Mouse (Mus musculus) gonadal fat pad, adult 2 months (tissue): ENCODE results near the gene Rpusd3. TPM values are rescaled to one million over a fixed set of nuclear protein-coding genes. Genes with fewer than 3 reads are reported as not detected.

Source experiments
- DNase-seq: peaks from one replicate; pipeline ENCODE4 v3.0.0-alpha.2; 2012; ENCODE audit warnings: low read depth
- polyA plus RNA-seq: library from polyadenylated mRNA; depleted of rRNA; stranded (reverse); fragments of >200 nt; gene quantifications from 2 replicates; pipeline ENCODE4 v1.2.3, GENCODE M21; 2012; rRNA removed

Rpusd3 gene
- 81.4 and 99.3 TPM in 2 replicates for polyA plus RNA-seq

DNA sequence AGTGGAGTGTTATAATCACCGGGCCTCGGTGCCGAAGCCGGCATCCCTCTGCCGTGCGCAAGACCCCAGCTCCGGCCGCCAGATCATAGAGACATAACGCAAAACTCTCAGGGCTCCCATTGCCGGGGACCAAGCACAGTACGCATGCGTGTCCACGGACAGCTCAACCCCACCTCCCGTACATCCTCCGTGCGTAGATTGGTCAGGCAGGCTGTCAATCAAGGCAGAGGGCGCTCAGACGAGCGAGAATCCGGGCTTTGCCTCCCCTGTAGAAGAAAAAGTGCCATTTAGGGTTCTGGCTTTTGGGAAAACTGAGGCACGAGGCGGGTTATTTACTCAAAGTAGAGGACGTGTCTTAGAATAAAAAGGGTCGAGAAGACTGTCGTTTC is at the start of gene Rpusd3:
Rpusd3 (minus strand) TSS at position 142 of the 389 bp plus-strand sequence.
- DNase-seq, result no peak

DNA sequence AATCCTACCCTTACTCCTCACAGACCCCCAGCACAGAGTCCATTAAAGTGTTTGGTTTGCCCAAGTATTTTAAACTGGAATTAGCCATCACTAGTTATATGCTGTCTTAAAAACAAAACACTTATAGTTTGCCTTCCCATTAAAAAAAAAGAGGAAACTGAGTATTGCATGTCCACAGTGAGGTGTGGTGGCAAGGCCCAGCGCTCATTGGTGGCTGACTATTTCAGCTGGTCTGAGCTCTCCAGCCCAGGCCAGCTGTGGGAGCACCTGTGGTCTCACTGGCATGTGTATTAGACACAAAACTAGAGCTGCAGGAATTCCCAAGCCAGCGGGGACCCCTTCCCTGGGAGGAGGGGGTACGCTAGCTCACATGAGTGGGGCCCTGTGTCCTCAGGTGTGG is 49.4 kb upstream of the Rpusd3 start:
- DNase-seq, result no peak

DNA sequence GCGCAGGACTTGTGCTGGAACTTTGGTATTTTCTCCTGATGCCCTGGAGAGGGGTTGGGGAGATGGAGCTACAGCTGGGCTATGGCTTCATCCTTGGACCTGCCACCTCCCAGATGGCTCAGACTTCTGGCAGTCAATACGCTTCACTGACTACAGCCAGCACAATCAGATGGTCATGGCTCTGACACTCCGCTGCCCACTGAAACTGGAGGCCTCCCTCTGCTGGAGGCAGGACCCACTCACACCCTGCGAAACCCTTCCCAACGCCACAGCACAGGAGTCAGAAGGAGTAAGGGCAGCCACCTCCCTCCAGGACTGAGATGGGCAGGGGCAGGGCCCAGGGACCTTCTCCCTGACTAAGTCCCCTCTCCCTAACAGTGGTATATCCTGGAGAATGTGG is 46.5 kb upstream of the Rpusd3 start:
- no peak for DNase-seq

DNA sequence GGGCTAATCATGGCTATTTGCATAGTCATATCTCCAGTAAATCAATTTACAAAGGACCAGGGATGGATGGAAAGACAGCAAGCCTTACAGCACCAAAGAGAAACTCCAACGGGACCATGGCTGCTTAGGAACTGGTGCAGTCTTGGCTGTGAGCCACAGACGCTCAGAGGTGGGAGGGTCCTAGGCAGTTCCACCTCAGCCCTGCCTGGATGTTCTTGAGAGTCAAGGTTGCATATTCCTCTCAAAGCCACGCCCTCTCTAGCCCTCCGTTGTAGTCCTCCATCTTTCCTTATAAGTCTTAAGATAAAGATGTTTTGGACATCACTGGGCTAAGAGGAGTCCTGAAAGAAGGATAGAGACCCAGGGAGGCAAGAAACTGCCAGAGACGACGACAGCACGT is 44.9 kb upstream of the Rpusd3 start:
- no peak for DNase-seq

DNA sequence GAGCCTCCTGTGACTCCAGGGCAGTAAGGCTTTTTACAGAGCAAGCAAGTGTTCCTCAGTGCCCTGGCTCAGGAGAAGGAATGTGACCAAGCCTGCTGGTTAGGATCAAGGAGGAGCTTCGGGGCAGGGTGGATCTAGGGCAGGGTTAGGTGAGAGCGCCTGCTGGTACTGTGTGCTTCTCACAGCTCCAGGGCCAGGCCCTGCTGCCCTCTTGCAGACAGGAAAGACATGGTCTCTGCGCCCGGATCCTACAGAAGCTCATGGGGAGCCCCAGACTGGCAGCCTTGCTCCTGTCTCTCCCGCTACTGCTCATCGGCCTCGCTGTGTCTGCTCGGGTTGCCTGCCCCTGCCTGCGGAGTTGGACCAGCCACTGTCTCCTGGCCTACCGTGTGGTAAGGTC is 39.5 kb upstream of the Rpusd3 start:
- DNase-seq, result no peak

DNA sequence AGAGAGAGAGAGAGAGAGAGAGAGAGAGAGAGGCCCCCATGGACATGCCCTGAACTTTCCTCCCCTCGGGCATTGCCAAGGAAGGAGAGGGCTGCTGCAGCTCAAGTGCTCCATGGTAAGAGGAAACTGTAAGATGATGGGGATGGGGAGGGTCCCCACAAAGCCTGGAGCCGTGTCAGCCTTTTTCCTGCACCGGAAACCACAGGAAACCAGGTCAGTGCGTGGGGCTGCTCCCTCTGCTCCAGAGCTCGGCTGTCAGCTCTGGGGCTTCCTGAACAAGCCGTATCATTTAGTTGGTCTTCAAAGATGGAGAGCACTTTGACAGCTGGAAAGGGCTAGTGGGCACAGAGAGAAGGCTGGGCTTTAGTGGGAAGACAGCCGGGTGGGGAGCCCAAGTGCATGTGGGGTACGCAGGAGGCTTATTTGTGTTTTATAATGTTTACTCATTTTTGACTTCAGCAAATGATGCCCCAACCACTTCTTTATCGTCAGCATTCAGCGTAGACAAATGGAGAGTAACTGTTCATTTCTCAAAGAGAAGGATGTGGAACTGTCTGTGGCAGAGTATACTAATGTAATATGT is 38.9 kb upstream of the Rpusd3 start, which contains the start of gene Il17re:
Il17re (plus strand) TSS at position 533 of the 583 bp plus-strand sequence.
- no peak for DNase-seq

DNA sequence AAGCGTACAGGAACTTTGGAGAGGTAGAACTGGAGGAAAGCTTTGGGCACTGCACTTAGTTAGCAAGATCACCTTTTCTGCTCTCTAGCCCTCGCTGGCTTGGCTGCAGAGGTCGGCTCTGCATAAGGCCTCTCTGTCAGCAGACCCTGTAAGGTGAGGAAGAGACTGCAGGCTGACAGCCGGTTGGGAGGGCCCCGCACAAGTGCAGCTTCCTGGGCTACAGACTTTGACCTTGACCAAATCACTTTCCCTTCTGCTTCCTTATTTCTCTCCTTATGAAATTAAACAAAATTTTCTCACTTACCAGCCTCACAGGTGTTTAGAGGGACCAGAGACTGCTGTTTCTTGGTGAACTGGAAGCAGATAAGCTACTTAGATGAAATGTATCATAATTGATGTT is 35.9 kb upstream of the Rpusd3 start:
- DNase-seq, result no peak

DNA sequence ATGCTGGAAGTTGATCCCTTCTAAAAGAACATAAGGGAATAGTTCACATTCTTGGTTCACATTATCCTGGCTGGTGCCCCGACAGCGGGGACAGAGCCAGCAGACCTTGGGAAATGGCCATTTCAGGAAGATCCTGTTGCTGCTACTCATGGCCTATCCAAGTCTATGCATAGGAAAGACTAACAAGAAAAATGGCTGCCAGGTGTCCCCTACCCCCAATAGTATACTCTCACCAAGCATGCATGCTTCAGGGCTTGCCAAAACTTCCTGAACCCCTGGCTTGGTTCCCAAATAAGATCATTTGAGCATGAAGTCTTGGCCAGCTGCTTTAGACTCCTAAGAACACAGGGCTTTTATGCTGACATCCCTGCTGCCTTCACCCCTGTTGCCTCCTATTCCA is 32.7 kb upstream of the Rpusd3 start:
- DNase-seq, result no peak

DNA sequence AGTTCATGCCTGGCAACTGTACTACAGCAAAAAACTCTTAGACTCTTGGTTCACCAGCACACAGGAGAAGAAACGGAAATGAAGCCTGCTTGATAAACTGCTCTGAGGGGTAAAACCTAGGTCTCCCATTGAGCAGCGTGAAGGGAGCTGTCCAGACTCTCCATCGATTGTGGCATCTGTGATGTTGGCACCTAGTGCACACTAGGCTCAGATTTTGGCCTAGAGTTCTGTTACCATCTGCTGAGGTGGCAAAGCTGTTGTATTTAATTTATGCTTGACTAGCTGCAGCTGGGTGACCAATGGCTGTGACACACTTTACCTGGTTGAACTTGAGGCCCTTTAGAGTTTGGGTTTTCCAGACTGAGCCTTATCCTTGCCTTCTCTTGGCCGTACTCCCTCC is 28.5 kb upstream of the Rpusd3 start:
- no peak for DNase-seq

DNA sequence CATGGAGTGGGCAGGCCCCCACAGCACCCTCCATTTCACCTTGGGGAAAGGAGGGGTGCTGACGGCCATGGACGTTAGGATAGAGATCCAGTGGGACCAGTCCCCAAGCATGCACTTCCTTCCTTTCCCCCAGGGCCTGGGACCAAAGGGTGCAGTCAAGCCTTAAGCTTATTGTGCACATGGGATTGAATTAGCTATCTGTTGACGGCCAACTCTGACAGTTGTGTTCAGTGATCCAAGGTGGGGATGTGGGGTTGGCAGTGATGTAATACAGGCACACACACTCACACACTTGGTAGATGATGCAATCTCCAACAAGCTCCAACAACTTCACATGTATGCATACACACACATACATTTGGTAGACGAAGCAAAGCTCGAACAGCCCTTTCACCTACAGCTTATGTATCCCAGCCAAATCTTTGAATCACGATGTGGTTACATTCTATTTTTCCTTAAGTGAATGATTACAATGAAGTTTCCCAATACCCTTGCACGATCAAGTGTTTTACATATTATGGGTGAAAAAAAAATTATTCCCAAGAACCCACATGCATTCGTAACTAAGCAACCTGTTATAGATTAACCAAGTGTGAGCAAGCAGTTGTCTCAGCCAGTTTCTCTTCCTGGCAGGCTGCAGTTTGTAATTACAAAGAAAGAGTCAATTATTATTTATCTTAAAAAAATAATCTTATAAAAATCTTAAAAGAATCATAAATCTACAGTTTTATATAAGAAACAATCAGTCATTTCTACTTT is 25.2 kb upstream of the Rpusd3 start:
- no peak for DNase-seq

DNA sequence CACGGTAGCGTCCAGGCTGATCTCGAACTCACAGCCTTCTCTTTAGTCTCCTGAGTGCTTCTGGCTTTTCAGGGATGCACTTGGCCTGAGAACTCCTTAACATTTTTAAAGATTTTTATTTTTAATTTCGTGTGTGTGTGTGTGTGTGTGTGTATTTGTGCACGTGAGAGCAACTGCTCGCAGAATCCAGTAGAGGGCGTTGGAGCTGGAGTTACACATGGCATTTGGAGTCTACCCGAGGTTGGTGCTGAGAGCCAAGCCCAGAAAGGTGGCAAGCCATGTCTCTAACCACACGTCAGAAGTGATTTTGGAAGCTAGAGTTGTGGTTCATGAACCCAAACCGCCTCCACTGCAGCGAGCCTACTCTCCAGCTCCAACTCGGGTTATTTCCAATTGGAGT is 24.0 kb upstream of the Rpusd3 start:
- DNase-seq, result no peak

DNA sequence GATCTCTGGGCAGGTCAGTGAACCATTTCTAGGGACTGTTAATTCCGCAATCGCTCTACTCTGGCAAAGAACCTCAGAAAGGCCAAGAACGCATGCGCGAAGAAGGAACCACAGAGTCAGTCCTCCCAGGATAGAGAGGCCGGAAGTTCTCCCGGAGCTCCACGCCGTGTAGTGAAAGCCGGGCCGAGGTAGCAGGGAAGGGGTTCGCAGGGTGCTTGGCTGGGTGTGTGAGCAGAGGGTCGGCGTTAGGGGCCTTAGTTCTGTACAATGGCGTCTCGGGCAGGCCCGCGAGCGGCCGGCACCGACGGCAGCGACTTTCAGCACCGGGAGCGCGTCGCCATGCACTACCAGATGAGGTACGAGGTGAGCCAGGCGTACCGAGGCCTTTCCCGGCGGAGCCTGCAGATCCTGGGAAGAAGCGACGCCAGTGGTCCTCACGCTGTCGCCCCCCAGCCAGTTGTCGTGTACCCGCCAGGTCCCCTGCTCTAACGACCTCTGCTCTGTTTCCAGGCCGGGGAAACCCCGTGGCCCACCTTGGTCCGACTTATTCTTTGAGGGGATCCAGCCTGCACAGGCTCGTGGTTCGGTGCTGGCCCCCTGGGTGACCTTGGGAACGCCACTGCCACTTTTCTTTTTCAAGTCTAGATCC is 23.4 kb upstream of the Rpusd3 start, which contains the start of gene Jagn1:
Jagn1 (plus strand) TSS at position 128 of the 649 bp plus-strand sequence.
- DNase-seq, result no peak

DNA sequence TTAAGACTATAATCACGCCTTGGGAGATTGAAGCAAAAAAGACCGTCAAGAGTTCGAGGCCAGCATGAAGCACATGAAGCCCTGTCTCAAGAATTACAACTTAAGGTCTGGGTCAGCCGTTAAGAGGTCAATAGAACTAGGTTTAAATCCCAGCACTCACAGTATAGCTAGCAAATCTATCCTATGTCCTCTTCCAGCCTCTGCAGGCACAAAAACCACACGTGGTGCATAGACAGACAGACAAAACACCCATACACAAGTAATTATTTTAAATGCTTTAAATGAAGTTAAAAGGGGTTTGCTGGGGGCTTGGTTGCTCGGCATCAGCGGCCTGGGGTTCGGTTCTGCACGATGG is 22.9 kb upstream of the Rpusd3 start:
- no peak for DNase-seq

DNA sequence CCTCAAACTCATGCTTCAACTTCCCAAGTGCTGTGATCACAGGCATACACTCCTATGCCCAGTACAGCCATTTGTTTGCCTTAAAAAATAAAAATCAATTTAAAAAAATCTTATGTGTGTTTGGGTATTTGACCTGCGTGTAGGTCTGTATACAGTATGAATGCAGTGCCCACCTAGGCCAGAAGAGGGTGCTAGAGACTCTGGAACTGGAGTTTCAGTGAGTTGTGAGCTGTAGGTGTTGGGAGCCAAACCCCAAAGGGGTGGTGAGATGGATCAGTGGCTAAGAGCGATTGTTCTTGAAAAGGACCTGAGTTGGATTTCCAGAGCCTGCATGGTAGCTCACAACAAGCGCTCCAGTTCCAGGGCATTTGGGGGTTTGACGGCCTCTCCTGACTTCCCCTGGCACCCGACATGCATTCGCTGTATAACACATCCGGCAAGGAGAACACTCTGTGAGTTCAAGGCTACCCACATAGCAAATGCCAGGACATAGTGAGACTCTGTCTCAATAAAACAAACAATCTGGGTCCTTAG is 22.1 kb upstream of the Rpusd3 start:
- DNase-seq, result no peak

DNA sequence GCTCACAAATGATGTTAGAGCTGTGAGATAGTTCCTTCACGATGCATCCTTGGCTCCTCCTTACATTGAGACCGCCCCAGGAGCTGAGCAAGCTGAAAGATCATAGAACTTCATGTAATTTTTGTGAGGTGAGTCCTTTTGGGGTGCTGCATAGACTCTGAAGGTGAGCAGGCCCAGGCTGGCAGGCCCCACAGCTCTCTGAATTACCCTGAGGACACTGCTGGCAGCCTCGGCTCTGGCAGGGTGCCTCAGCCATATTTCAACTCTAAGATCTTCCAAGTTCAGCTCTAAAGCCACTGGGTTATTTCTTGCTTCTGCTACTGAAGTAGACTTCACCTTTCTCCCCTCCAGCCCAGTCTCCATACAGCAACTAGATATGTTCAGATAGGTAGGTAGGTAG is 21.5 kb upstream of the Rpusd3 start:
- no peak for DNase-seq

DNA sequence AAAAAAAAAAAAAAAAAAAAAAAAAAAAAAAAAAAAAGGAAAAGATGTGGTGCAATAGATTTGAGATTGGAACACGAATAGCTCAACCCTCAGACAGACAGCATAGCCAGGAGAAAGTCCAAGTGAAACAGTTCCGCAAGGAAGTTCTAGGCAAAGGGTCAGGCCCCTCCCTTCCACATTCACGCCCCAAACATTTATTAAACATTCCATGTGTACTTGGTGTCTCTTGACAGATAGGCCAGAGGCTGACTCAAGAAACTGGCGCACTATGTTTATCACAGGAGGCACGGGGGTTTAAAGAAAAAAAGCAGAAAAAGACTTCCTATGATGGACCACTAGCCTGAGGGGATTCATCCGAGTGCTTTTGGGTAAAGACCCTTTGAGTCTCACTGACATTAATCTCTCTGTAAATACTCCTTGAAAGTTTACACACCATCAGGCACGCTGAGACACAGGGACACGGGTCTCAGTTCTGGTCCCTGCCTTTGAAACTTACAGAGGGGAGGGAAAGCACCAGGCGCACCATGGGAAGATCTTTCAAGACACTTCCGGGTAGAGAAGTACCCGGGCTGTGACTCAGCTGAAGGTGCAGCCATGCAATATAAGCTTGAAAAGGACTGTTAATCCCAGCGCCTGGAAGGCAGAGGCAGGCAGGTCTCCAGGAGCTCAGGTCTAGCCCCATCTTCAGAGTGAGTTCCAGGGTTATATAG is 19.7 kb upstream of the Rpusd3 start:
- no peak for DNase-seq

DNA sequence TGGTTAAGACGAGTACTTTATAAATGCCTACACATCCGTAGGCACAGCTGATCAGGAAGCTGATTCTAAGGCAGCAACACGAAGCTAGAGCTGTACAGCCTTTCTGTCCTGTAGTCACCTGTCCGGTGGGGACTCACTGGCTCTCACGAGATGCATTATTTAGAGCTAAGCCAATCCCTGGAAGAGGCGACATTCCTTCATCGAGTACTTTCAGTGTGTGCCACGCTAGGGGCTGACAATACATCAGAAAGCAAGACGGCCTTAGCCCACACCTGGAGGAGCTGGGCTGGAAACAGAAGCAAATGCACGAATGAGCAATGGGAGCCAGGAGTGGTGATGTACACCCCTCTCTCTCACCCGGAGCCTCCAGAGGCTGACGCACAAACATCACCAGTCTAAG is 18.0 kb upstream of the Rpusd3 start:
- DNase-seq, result no peak

DNA sequence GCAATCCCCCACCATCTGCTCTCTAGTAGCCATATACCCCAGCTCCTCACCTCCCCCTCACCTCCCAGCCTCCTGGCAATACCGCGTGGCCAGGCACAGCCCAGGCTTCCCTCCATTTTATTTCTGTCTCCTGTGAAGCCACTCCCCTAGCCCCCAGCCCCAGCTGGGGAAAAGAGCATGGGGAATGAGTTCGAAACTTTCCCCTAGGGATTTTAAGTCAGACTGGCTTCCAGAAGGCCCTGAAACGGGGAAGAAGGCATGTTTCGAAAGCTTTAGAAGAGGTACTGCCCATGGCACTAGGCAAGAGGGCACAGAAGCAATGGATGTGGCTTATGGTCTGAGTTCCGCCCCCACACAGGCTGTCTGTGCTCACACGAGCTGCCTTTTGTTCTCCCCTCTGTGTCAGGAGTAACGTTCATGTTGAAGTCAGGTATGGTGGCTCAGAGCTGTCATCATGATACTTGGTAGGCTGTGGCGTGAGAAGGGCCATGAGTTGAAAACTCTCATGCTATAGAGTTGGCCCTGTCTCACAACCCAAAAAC is 16.6 kb upstream of the Rpusd3 start, which contains the start of gene Cidec:
Cidec (minus strand) TSS at position 97 of the 542 bp plus-strand sequence.
- no peak for DNase-seq

DNA sequence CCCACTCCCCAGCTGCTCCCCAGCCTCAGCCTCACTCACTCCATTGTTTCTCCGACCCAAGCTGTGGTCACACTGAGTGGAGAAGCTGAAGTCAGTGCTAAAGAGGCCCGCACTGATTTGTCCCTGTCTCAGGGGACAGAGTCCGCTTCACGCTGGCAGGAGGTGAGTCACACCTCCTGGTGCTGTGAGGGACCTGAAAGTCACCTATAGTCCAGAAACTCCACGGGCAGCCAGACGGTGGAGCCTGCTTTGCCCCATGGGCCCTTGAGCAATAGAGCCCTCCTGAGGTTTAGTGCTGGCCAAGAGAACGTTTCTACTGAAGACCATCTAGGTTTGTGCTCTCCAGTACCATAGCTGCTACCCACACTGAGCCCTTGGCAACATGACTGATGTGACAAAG is 15.6 kb upstream of the Rpusd3 start:
- DNase-seq, result no peak

DNA sequence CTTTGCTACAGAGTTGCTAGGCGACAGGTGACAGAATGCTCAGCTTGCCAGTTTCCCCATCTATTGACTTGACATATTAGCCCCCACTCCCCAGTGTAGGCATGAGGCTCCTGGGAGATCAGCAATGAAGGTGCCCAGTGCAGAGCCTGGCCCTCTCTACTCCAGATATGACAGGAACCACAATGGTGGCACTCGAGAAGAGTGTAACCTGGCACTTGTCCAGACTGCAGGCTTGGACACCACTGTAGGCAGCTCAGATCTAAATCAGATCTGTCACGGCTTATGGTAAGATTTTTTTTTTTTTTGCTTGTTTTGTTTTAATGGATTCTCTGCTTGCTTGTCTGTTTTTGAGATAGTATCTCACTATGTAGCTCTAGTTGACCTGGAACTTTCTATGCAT is 14.5 kb upstream of the Rpusd3 start:
- DNase-seq, result no peak

DNA sequence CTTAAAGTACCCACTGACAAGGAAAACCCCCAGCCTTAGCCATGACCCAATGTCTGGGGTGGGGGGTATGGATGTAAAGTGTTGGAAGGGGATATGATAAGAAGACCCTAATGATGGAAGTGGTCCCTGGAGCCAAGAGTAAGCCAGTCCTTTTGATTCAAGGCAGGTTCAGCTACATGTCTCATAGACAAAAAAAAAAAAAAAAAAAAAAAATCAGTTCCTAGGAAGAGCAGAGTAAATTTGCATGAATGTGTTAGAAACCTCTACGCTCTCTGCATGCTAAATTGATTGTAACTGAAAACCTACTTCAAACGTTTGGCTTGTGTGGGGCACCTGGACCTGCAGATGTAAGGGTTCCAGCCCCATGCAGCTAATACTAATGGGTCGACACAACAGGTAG is 12.7 kb upstream of the Rpusd3 start:
- no peak for DNase-seq

DNA sequence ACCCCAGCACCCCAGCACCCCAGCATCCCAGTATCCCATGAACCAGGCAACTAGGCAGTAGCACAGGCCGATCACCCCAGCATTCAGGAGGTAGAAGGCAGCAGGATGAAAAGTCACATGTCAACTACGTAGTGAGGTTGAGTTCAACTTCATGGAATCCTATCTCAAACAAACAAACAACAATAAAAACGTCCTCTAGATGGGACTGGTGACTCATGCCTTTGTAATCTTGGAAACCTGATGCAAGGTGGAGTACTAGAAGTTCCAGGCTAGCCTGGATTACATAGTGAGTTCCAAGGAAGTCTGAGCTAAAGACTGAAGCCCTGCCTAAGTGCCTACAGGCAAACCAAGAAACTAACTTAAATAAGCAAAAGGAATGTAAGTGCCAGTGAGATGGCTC is 11.7 kb upstream of the Rpusd3 start:
- no peak for DNase-seq
